Mouse (Mus musculus) hindbrain, embryonic 15.5 days (tissue): ENCODE measurements around the gene Bmp7. TPM values are rescaled to one million over a fixed set of nuclear protein-coding genes. Genes with fewer than 3 reads are reported as not detected.

ENCODE experiments used
- ATAC-seq: fragments of 200-750 bp; cut with Nextera tagmentation; 2 replicates; pipeline ENCODE4 v1.8.0; 2017; ENCODE audit warnings: low read depth, moderate number of reproducible peaks, moderate TSS enrichment; ENCODE audit not compliant: low FRiP score
- H3K27ac ChIP-seq: fragments of 300-500 bp; sonication (generic); replicated peaks from 2 replicates; pipeline ENCODE4 v1.5.1; 2015; ENCODE audit warnings: mild to moderate bottlenecking, inconsistent platforms
- H3K27me3 ChIP-seq: fragments of 300-500 bp; sonication (generic); 2 replicates; pipeline ENCODE4 v1.6.1; 2015; ENCODE audit warnings: control low read depth, inconsistent platforms
- H3K36me3 ChIP-seq: fragments of 300-500 bp; sonication (generic); 2 replicates; pipeline ENCODE4 v1.6.1; 2015; ENCODE audit warnings: control low read depth, inconsistent platforms
- H3K4me1 ChIP-seq: fragments of 300-500 bp; sonication (generic); replicated peaks from 2 replicates; pipeline ENCODE4 v1.6.1; 2015; ENCODE audit warnings: control low read depth, inconsistent platforms
- H3K4me2 ChIP-seq: fragments of 300-500 bp; sonication (generic); 2 replicates; pipeline ENCODE4 v1.6.1; 2015; ENCODE audit warnings: moderate library complexity, mild to moderate bottlenecking, inconsistent platforms
- H3K4me3 ChIP-seq: fragments of 300-500 bp; sonication (generic); 2 replicates; pipeline ENCODE4 v1.5.1; 2015; ENCODE audit warnings: mild to moderate bottlenecking, inconsistent platforms
- H3K9ac ChIP-seq: fragments of 300-500 bp; sonication (generic); 2 replicates; pipeline ENCODE4 v1.6.1; 2015; ENCODE audit warnings: inconsistent platforms
- H3K9me3 ChIP-seq: fragments of 300-500 bp; sonication (generic); 2 replicates; pipeline ENCODE4 v1.6.1; 2016; ENCODE audit warnings: control low read depth, inconsistent platforms
- WGBS: fragments of 180-500 bp; shearing (Covaris S2); methylation state at CpG from one replicate; pipeline ENCODE4 v1.1.7; 2015; 5-methylcytosine and 5-hydroxymethylcytosine counted together
- polyA plus RNA-seq: library from polyadenylated mRNA; unstranded; fragments of >200 nt; fragmentation: Nextera tagmentation; extraction: Ambion mirVana; gene quantifications from 2 replicates; pipeline ENCODE4 v1.2.1, GENCODE M21; 2015

Gene Bmp7
- polyA plus RNA-seq, result 16.6 and 17.7 TPM in 2 replicates

DNA sequence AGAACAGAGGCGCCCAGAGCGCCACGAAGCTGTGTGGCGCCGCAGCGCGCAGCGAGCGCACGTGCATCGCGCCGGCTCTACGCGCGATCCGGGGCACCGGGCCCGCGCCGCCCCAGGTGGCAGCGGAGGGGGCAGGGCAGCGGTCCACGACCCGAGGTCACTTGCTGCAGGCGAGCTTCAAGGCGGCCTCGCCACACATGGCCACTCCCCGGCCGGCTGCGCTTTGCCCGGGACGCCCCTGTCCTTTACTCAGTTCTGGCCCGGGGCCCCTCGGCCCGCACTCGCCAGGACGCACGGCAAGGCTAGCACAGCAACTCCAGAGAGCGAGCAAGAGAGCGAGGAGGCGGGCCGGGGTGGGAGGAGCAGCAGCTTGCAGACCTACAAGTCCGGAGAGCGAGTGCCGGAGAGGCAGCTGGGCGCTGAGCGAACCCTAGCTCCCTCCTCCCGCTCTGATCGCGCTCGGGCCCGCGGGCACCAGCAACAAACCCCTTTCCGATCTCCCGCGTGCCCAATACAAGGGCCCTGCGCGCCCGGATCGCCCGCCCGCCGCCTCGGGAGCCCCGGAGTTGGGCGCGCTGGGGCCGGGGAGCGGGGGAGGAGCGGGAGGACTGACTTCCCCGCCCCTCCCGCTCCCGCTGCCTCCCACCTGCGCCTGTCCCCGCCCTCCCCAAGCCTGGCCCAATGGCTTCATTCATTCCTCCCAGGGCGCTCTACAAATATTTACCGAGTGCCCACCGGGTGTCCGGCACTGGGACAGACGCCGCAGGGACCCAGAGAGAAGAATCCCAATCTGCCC is at the start of gene Bmp7:
Gene Bmp7, minus strand, starts transcription at position 319 of the 796 bp plus-strand sequence.
- peak; percentile 67 for ATAC-seq
- WGBS, result under 1% methylated on average over 78 of the region's 82 CpGs
- Histone ChIP-seq H3K27me3 (peaks cover 81% of the 10 kb centered on the region), H3K4me2 (peak within 1 kb of the TSS; percentile 85), H3K4me1 (peaks cover 43% of the 10 kb centered on the region), H3K9ac (peak within 1 kb of the TSS; percentile 34; the same call in 1 of the 2 replicates), H3K36me3 (no peaks in the 10 kb centered on the region), H3K4me3 (peak within 1 kb of the TSS; percentile 44), H3K27ac (peak within 1 kb of the TSS; percentile 52), H3K9me3 (no peaks in the 10 kb centered on the region)

DNA sequence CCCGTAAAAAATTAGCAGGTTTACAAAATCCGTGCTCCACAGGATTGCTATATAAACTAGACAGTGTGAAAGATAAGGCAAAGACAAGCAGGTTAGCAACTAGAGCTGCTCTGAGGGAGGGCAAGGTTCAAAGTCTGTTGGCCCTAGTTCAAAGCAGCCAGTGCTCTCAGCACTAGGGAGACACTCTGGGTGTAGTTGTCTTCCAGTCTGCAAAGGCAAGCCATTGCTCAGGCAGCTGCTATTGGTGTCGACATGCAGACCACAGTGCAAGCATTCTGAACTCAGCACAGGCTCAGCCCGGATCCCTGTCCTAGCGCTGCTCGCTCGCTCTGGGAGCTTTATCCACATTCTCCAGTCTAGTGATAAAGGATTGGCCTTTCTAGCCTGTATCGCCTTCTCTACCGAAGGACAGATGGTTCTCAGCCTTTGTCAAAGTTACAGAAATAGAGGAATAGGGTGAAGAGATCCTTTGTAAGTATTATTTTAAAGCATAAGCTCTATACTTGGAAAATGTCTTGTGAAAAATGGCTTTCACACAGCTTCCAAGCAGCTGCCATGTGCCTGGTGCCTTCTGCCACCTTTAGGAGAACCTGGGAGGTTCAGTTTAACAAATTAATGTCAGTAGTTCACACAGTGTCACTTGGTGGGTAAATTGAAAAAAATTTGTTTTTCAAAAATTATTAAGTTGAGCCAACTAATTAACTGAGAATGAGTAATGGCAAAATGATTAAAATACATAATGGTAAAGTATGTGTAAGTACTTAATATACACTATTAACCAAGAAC is 42.8 kb upstream of the Bmp7 start:
- H3K9ac ChIP-seq, result no peak overlapping the region
- H3K4me2 ChIP-seq, result no peak overlapping the region
- H3K27ac ChIP-seq, result no peak overlapping the region
- no peaks in the 10 kb centered on the region for H3K27me3 ChIP-seq
- no peaks in the 10 kb centered on the region for H3K36me3 ChIP-seq
- H3K9me3 ChIP-seq, result no peaks in the 10 kb centered on the region
- no peak overlapping the region for H3K4me3 ChIP-seq
- no peak for ATAC-seq
- H3K4me1 ChIP-seq, result peaks cover 4% of the 10 kb centered on the region; the same call in 1 of the 2 replicates
- 72% methylated on average over 9 of the region's 9 CpGs for WGBS

- no peak overlapping the region for H3K27ac ChIP-seq
- 94% methylated on average over 43 of the region's 43 CpGs for WGBS
Measured at GRCm38 (mm10) chr2:172979666-172980345, 39.7 kb upstream of the Bmp7 start.

GRCm38 (mm10) chr2:172978131-172978633 is 38.1 kb upstream of the Bmp7 start:
- Histone ChIP-seq H3K27ac (no peak overlapping the region), H3K4me2 (no peak overlapping the region), H3K36me3 (no peaks in the 10 kb centered on the region), H3K4me1 (peaks cover 24% of the 10 kb centered on the region), H3K27me3 (no peaks in the 10 kb centered on the region), H3K9ac (no peak overlapping the region), H3K4me3 (no peak overlapping the region), H3K9me3 (no peaks in the 10 kb centered on the region)
- WGBS, result 57% methylated on average over 4 of the region's 4 CpGs
- ATAC-seq, result 0 out of 2 replicates have a peak, but pooled peaks have one; percentile 39

More at GRCm38 (mm10) chr2:172979666-172980345, 39.7 kb upstream of the Bmp7 start:
- no peaks in the 10 kb centered on the region for H3K27me3 ChIP-seq
- peaks cover 17% of the 10 kb centered on the region for H3K4me1 ChIP-seq
- H3K9ac ChIP-seq, result no peak overlapping the region
- no peaks in the 10 kb centered on the region for H3K36me3 ChIP-seq
- H3K4me3 ChIP-seq, result no peak overlapping the region
- no peaks in the 10 kb centered on the region for H3K9me3 ChIP-seq
- no peak overlapping the region for H3K4me2 ChIP-seq
- no peak for ATAC-seq

GRCm38 (mm10) chr2:172977409-172978130 is 37.4 kb upstream of the Bmp7 start, which contains the start of gene Spo11:
Spo11 (plus strand) TSS chr2:172977700.
- peaks cover 24% of the 10 kb centered on the region for H3K4me1 ChIP-seq
- H3K27ac ChIP-seq, result no peak within 1 kb of the TSS; the same call in 1 of the 2 replicates
- no peak within 1 kb of the TSS for H3K4me3 ChIP-seq
- H3K4me2 ChIP-seq, result peak within 1 kb of the TSS; percentile 19
- ATAC-seq, result peak; percentile 52; the same call in 1 of the 2 replicates
- H3K9ac ChIP-seq, result no peak within 1 kb of the TSS
- no peaks in the 10 kb centered on the region for H3K36me3 ChIP-seq
- WGBS, result 15% methylated on average over 14 of the region's 14 CpGs
- no peaks in the 10 kb centered on the region for H3K9me3 ChIP-seq
- H3K27me3 ChIP-seq, result no peaks in the 10 kb centered on the region

DNA sequence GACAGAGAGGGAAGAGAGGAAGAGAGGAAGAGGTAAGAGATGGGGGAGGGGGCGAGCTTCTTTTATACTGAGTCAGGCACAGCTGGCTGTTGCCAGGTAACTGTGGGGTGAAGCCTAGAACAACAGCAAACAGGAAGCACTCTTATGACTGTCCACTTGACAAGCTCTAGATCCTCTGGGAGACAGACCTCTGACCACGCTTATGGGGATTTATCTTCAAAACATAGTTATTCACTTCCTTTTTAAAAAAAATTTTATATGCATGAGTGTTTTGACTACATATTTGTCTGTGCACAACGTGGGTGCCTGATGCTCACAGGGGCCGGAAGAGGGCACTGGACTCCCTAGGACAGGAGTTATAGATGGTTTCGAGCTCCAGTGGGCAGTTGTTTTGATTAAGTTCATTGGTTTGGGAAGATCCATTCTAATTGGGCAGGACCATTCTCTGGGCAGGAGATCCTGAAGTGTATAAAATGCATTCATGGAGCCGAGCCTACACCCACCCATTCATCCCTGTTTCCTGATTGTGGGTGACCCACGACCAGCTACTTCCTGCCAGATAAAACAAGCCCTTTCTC is 36.6 kb upstream of the Bmp7 start:
- ATAC-seq, result no peak
- H3K4me1 ChIP-seq, result peaks cover 24% of the 10 kb centered on the region
- H3K9ac ChIP-seq, result no peak overlapping the region
- H3K27me3 ChIP-seq, result no peaks in the 10 kb centered on the region
- 28% methylated on average over 7 of the region's 7 CpGs for WGBS
- H3K4me3 ChIP-seq, result no peak overlapping the region
- no peaks in the 10 kb centered on the region for H3K36me3 ChIP-seq
- no peak overlapping the region; the same call in 1 of the 2 replicates for H3K27ac ChIP-seq
- H3K9me3 ChIP-seq, result no peaks in the 10 kb centered on the region
- H3K4me2 ChIP-seq, result peak overlapping the region; percentile 19

DNA sequence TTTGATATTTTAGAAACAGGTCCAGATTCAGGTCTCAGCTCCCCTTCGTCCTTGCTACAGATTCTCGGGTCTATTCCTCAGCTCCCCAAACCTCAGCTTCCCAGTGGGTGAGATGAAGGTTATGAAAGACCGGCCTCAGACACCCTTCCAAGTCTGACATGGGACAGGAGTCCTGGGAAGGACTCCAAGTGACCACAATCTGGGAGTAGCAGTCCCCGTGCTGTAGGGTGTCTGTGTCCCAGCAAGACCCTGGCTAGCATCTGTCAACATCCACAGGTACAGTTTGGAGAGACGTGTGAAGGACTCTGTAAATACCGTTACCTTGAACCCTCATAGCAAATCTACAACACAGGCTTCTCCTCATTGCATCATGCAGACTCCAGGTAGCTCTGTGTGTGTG is 35.0 kb upstream of the Bmp7 start:
- WGBS, result 84% methylated on average over 5 of the region's 6 CpGs
- Histone ChIP-seq H3K4me1 (peaks cover 24% of the 10 kb centered on the region), H3K36me3 (no peaks in the 10 kb centered on the region)

DNA sequence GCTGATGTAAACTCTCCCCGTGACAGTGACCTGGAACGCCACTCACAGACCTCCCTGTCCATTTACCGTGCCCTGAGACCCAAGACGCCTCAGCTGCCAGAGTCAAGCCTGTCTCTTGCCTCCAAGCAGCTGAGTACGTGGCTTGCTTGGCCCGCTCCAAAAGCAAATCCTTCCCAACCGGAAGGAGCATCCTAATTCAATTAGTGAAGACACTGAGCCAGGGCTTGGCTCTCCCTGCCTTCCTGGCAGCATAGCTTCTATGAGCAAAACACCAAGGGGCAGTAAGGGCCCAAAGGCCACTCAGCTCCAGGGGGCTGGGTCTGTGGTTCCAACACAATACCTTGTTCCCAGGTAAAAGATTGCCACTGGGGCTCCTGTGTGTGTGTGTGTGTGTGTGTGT is 34.6 kb upstream of the Bmp7 start:
- Histone ChIP-seq H3K9ac (no peak overlapping the region), H3K27ac (no peak overlapping the region), H3K4me1 (peaks cover 24% of the 10 kb centered on the region), H3K27me3 (no peaks in the 10 kb centered on the region), H3K4me3 (no peak overlapping the region), H3K4me2 (no peak overlapping the region), H3K9me3 (no peaks in the 10 kb centered on the region), H3K36me3 (no peaks in the 10 kb centered on the region)
- no peak for ATAC-seq
- WGBS, result 46% methylated on average over 7 of the region's 7 CpGs

More for the DNA sequence above, 35.0 kb upstream of the Bmp7 start:
- Histone ChIP-seq H3K4me2 (no peak overlapping the region), H3K27ac (no peak overlapping the region), H3K4me3 (no peak overlapping the region), H3K9me3 (no peaks in the 10 kb centered on the region), H3K27me3 (no peaks in the 10 kb centered on the region), H3K9ac (no peak overlapping the region)
- no peak for ATAC-seq

DNA sequence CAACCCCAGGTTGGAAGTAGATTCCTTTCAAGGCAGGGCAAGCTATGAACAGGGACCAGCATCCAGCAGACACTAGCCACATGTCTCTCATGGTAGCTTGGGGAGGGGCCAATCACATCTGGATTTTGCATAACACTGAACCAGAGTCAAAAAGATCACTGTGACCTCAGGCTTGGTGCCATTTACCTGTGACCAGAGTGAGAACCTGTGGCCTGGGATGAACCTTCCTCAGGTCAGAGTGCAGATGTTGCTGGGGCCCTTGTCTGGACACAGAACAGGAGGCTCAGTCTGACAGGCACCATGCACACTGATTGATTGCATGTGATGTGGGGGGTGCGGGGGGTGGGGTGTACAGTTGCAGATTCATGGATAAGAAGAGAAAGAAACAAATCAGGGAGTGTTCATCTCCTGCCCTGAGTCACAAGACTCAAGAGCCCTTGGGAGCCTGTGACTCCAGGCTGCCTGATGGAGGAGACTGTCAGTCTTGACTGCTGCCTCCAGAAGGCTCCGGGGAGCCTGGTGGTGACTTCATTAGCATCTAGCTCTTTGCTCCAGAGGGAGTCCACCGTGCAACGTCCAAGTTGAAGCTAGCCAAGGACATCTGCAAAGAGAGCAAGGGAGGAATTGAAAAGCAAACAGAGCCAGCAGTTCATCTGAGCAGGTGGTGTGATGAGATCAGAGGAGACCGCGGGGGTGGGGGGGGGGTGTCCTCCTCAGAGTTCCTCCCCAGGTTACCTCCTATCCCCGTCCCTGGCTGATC is 33.9 kb upstream of the Bmp7 start:
- ATAC-seq, result no peak
- H3K27me3 ChIP-seq, result no peaks in the 10 kb centered on the region
- WGBS, result 22% methylated on average over 7 of the region's 7 CpGs
- no peaks in the 10 kb centered on the region for H3K9me3 ChIP-seq
- no peak overlapping the region for H3K27ac ChIP-seq
- H3K36me3 ChIP-seq, result no peaks in the 10 kb centered on the region
- peaks cover 24% of the 10 kb centered on the region for H3K4me1 ChIP-seq
- no peak overlapping the region for H3K4me2 ChIP-seq
- no peak overlapping the region for H3K4me3 ChIP-seq
- no peak overlapping the region for H3K9ac ChIP-seq

DNA sequence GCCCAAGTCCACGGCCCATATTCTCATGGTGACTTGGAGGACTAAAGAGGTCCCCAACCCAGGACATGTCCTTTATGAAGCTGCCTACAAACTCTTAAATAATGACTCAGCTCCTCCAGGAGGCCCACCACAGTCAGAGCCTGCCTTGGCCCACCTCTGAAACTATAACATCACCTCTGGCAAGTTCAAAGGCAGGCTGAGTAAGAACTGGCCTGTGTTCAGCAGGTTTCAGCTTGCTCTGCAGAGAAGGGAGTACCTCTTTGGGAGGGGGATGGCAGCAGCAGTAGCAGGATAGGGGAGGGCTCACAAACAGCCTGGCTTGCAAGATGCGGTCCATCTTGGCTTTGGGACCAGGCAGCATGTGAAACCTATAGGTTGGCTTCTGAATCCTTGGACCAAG is 31.7 kb upstream of the Bmp7 start:
- H3K4me2 ChIP-seq, result no peak overlapping the region
- H3K4me1 ChIP-seq, result peaks cover 10% of the 10 kb centered on the region; the same call in 1 of the 2 replicates
- H3K4me3 ChIP-seq, result no peak overlapping the region
- H3K9me3 ChIP-seq, result no peaks in the 10 kb centered on the region
- WGBS, result 92% methylated on average over 2 of the region's 2 CpGs
- H3K9ac ChIP-seq, result no peak overlapping the region
- no peaks in the 10 kb centered on the region for H3K36me3 ChIP-seq
- no peak for ATAC-seq
- H3K27me3 ChIP-seq, result no peaks in the 10 kb centered on the region
- no peak overlapping the region for H3K27ac ChIP-seq
